Mouse (Mus musculus) left cerebral cortex, postnatal 36 days (tissue): ENCODE measurements around the gene Tbc1d5. TPM values are rescaled to one million over a fixed set of nuclear protein-coding genes. Genes with fewer than 3 reads are reported as not detected.
"Not testable (repeated sequence)": the region's sequence is repeated elsewhere in the genome, so short reads cannot be mapped to it uniquely, and the experiment has no call there.

Source experiments
- DNase-seq, 2 experiments: peaks; one replicate each; pipeline ENCODE4 v3.0.0; 2021 to 2022; ENCODE audit warnings: low spot score in 2 of 2, mixed read lengths in 1 of 2
- intact Hi-C: fragments of 180-260 bp; cut with DNase I; formaldehyde crosslinking; loops from one replicate; pipeline ENCODE4 v1.15.1; 2025
- total RNA-seq, 2 experiments: library from RNA; stranded (reverse); gene quantifications; 2 replicates each; pipeline ENCODE4 v1.2.3; 2021

Tbc1d5 gene
- total RNA-seq, 2 experiments from 2014 or later: 26.7 to 27.7 TPM

- DNase-seq: no peak
- intact Hi-C loops: no loop called here
Observed at GRCm38 (mm10) chr17:50729031-50729430, 450.1 kb downstream of the Tbc1d5 start.

- DNase-seq: no peak
- intact Hi-C loops: no loop called here
Observed at GRCm38 (mm10) chr17:50726265-50726664, 452.9 kb downstream of the Tbc1d5 start.

- intact Hi-C loops: no loop called here
- DNase-seq: no peak
Observed at GRCm38 (mm10) chr17:50724376-50724775, 454.8 kb downstream of the Tbc1d5 start.

- DNase-seq: no peak
- intact Hi-C loops: no loop called here
Observed at GRCm38 (mm10) chr17:50717586-50717985, 461.6 kb downstream of the Tbc1d5 start.

- no peak for DNase-seq
- intact Hi-C loops: no loop called here
Observed at GRCm38 (mm10) chr17:50710497-50711222, 468.5 kb downstream of the Tbc1d5 start.

- intact Hi-C loops, DNase-seq: not testable (repeated sequence)
Observed at GRCm38 (mm10) chr17:50698410-50698809, 480.7 kb downstream of the Tbc1d5 start.

- intact Hi-C loops: no loop called here
- DNase-seq: no peak
Observed at GRCm38 (mm10) chr17:50688135-50688534, 491.0 kb downstream of the Tbc1d5 start.

- intact Hi-C loops: no loop called here
- no peak for DNase-seq
Observed at GRCm38 (mm10) chr17:50687670-50688069, 491.5 kb downstream of the Tbc1d5 start.

GRCm38 (mm10) chr17:50684960-50685645 lies 494.0 kb downstream of the Tbc1d5 start:
- intact Hi-C loops: no loop called here
- DNase-seq: no peak
